Mouse (Mus musculus): ENCODE data around the gene Gm37240.

GRCm38 (mm10) chr3:85733939-85734729, 153.2 kb downstream of the Gm37240 start:
- TF ChIP-seq POLR2A (IDR thresholded peaks at IDR 0.05; ENCODE audit: insufficient read depth, low read length): no peak
- peak; percentile 4 for TF ChIP-seq CTCF (IDR thresholded peaks at IDR 0.05; ENCODE audit: low read depth, low read length)
- TF ChIP-seq EP300 (IDR thresholded peaks at IDR 0.05; ENCODE audit: insufficient read depth, low read depth, low read length): no peak

Data from ES-Bruce4 (cell line).